Mouse (Mus musculus): Measurements from ENCODE around the gene Ces1d.
"Not testable (repeated sequence)": the region's sequence is repeated elsewhere in the genome, so short reads cannot be mapped to it uniquely, and the experiment has no call there.

Gene Ces1d

GRCm38 (mm10) chr8:93197685-93198525, at the start of gene Ces1d:
Ces1d (minus strand) TSS chr8:93197838.
- DNase-seq = no peak

DNA sequence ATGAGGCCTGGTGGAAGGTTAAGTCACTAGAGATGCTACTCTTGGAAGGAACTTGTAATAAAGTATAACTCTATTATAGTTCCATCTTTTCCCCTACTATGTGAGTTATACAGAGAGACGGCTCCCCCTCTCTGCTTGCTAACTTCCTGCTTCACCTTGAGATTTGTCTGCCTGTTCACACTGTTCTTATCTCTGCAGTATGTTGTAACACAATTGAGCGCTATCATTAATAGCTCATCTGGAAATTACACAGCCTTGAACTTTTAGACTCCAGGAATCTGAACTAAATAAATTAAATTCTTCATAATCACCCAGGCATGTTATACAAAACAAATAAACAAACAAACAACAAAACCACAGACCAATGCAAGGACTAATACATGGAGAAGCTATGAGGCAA, 48.4 kb upstream of the Ces1d start:
- no peak for DNase-seq

- DNase-seq = no peak
Observed at GRCm38 (mm10) chr8:93239884-93240283, 42.2 kb upstream of the Ces1d start.

- DNase-seq = no peak
Observed at GRCm38 (mm10) chr8:93235681-93236080, 38.0 kb upstream of the Ces1d start.

DNA sequence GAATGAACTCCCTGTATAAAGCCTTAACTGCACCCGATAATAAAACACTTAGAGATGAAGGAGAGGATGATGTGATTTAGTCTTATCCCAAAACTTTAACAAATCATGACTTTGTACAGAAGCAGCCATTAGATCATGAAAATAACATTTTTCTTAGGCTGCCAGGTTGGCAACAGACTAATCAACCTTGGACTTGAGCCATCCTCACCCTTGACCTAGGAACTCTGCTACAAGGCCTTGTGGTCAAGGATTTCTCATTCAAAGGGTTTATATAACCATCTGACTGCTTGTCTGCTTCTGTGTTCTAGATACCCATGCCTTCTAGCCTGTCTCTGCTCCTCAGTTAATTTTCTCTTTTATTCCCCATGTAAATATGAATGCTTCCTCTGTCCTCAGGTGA, 37.1 kb upstream of the Ces1d start:
- no peak for DNase-seq

DNA sequence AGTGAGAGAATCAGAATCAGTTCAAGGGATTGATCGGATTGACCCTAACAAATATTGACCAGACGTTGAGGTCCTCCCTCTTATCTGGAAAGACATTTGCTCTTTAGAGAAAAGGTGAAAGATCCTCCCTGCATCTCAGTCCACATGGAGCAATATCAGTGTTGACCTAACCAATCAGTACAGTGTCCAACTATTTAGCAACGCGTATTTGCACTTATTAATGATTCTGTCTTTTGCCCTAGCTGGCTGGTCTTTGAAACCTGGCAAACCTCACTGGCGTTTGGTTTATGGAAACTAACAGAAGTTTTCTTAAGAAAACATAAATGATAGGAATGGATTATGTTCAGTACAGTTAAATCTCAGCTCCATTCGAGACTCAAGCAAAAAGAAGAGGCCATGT, 36.4 kb upstream of the Ces1d start:
- no peak for DNase-seq

GRCm38 (mm10) chr8:93229446-93229845, 31.8 kb upstream of the Ces1d start, which contains the start of gene Ces1e:
Ces1e (minus strand) TSS chr8:93229619.
- DNase-seq = no peak

DNA sequence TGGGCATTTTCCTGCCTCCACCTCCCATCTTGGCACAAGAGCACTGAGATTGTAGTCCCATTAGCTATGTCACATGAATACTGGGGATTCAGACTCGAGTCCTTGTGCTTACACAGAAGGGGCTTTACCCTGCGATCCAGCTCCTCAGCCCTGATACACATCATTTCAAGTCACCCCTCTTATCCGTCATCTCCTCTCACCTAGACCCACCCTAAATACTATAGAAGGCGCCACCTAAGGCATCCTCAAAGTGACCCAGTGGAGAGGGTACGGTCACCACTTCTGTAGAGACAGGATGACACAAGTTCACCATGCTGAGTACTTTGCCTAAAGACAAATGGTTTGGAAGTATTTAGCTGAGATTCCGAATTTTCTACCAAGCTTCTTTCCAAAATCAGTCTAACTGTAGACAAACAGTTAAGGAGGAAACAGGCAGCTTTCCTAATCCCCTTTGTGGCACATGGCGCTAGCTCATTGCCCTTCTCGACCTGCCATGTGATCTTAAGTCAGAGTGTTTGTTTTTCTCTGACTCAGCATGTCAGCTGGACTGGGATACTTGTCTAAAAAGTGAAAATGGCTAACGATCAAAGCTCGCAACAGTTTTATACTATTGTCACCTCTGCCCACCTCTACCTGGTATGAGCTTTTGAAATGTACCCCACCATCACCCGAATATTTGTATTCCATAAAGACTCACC, 31.2 kb upstream of the Ces1d start:
- no peak for DNase-seq

DNA sequence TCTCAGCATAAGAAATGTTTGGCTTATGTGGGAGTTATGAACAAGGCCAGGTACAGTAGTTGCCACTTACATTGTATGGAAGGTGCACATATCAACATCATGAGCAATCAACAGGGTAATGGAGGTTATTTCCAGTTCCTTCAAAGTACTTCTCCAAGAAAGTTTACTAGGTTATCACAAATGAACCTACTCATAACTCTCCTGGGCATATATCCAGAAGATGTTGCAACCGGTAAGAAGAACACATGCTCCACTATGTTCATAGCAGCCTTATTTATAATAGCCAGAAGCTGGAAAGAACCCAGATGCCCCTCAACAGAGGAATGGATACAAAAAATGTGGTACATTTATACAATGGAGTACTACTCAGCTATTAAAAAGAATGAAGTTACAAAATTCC, 28.8 kb upstream of the Ces1d start:
- DNase-seq = not testable (repeated sequence)

DNA sequence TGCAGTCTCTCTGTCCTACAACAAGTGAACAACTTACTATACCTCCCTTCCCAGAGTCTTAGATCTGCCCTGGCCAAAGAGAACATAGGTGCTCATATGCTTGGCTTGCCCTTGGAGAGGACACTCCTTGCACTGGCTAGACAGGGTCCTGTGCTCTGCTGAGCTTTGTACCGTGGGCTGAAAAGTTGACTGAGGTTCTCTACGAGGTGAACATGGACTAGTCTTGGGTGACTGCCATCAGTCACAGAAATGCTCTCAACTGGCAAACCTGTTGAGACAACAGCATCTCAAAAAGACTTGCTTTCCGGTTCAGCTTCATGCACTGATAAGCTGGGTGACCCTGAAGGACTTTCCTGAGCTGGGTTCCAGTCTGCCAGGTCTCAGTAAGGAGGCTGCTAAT, 24.3 kb upstream of the Ces1d start:
- DNase-seq = no peak

DNA sequence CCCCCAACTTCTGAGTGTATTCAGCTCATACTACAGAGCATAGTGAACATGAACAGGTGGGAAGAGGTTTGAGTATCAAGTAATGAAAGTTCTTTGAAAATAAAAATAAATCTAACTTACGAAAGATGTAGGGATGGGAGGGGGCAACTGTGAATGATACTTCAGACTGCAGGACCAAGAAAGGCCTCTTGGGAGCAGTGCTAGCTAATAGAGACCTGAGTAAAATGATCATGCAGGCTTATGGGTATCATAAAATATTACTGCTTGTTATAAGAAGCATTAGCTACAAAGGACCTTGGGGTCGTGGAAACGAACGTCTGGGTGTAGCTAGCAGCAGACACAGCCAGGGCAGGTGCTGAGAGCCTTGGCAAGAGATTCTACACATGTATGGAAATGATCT, 20.2 kb upstream of the Ces1d start:
- no peak for DNase-seq

DNA sequence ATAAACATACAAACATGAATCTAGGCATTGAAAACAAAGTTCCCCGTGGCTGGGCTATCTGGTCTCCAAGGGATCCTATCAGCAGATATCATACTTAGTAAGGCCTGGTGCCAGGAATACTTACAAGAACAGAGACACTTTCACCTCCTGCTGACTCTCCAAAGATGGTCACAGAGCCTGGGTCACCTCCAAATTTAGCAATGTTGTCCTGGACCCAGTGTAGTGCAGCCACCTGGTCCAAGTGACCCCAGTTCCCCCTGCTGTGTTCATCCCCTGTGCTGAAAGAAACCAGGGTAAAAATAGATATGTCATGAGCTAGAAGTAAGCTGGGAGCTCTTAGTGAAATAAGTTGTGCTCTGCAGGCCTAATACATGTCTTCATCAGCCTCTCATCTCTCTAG, 19.7 kb upstream of the Ces1d start:
- no peak for DNase-seq

DNA sequence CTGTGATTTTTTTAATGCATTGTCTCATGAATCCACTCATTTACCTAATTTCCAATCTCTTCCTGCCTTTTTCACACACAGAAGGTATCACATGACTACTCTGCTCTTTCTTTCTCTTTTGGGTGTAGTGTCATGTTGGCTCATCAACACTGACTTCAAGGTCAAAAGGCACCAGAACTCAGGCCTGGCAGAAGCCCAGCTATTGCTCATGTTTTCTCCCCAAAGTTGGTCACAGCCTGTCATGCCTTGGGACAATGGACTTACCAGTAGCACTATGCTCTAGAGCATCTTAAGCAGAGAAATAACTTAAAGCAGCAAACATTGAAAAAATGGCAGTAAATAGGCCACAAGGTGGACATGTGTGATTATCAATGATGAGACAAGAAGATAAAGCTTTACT, 13.5 kb upstream of the Ces1d start:
- no peak for DNase-seq

DNA sequence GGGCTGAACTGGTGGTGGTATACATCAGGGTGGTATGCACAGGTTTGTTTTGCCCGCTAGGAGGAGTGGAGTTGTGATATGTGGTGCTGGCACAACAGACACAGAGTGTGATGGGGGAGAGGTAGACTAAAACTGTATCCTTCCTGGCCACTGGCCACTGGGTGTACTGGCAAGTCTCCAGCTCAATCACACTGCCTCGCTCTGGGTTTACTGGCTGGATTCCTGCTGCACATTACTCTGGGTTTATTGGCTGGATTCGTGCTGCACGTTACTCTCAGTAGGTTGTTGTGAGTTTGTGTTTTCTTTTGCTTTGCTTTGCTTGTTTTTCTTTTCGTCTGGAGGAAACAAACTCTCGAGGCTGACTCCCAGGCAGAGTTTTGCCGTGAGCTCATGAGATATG, 1.5 kb upstream of the Ces1d start:
- not testable (repeated sequence) for DNase-seq

GRCm38 (mm10) chr8:93196436-93196835, 1.2 kb downstream of the Ces1d start:
- no peak for DNase-seq

DNA sequence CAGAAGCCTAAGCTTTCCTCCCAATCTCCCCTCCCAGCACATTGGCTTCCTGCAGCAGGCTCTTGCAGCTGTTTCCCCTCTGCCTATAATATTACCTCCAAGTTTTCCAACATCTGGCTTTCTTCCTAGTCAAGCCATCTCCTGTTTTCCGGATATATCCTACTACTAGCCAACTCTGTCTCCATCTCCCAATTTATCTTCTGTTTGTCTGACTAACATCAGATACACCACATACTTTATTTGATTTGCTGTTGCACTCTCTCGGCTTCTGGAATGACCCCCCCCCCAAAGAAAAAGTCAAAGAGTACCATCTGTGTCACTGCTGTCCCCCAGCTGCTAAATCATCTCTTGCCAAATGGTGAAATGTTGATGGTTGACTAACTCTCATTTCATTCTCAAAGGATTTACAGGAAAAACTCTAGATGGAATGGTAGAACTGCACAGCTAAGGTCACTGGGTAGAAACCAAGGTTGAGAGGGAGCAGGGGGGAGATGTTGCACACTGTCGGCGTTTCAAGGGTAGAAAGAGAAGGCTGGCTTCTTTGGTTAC, 17.0 kb downstream of the Ces1d start:
- DNase-seq = no peak

- DNase-seq = no peak
Observed at GRCm38 (mm10) chr8:93176593-93176992, 21.0 kb downstream of the Ces1d start.

DNA sequence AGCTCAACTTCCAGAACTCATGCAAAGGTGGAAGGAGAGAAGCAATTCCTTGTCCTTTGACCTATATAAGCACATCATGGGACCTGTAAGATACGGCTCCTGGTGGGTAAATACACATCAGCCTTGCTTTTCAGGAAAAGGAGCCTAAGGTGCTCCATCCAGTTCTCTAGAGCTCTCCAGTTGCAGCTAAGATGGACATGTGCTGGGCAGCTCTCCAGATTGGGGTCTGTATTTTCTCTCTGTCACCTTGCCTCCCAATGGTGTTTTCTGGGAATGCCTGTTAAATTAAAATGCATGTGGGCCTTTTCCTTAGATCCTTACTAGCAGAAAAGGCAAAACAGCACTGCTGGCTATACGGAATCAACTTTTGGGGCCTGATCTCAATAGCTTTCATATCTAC, 23.1 kb downstream of the Ces1d start:
- no peak for DNase-seq

DNA sequence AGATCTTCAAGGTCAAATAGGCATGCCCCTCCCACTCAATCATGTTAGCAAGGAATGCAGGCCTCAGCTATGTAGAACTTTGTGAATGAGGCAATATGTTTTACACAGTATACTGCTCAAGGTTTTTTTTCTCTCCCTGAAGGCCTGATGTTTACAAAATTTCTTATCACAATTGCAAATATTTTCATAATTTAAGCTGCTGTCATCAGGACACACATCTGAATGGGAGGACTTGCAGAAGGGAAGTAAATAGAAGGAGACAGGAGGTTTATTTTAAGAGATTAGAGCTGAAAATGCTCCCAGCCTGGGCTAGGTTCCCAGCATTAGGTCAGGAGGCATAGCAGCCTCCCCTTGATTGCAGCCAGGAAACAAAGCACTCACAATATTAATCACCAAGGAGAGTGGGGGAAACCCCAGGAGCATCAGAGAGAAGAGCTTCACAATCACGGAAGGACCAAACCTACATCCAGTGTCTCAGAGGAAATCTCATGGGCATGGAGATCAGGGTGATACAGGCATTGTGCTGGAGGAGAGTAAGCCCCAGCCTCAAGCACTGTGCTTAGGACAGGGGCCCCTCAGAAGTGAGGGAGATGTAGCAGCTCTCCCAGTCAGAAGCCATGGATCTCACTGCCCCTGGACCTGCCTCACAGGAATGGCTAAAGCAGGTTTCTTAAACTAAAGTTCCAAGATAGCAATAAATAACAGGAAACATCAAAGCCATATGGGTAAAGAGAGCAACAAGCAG, 25.6 kb downstream of the Ces1d start:
- DNase-seq = no peak

DNA sequence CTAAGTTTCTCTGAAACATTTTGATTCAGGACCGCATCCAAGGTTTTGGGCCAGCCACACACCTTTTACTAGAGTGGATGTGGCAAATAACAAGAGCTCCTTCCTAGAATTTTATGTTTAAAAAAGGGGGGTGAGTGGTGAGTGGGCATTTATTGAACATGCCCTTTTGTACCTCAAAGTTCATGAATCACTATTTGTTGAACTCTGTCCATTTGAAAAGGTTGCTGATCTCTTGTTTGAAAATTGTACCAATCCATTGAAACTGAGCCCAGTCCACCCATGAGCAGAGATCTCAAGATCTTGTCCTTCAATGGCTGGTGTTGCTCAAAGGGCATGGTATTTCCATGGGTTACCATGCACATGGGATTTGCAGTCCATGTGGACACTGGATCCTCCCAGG, 34.3 kb downstream of the Ces1d start:
- no peak for DNase-seq

DNA sequence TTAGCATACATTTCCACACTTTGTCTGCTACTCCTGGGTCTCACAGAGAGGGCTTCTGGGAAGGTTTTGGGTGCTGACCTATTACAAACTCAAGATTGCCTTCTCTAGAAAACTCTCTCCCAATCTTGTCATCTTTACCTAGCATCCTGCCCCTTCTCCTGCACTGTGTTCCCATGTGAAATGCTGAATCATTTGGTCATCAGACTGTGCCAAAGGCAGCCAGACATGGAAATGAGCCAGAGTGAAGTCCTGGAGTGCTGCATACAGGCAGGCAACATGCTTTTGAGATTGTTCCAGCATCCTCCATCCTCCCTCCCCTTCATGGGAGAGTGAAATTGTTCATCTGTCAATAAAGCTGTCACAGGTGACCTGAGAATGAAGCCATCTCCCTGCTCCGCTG, 46.2 kb downstream of the Ces1d start:
- DNase-seq = no peak

DNA sequence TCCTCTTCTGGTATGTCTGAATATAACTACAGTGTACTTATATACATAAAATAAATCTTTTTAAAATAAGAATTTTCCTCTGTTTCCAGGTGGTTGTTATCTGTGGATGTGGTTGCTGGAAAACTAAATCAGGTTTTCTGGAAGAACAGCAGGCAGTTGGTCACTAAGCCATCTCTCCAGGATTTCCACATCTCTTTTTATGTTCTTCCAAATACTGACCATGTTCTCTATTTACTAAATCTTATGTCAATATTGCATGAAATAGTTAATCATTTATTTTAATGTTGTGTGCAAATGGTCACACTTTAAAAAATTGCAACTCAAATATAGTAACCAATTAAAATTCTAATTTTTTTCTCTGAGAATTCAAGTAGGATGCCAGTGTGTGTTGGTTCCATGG, 50.3 kb downstream of the Ces1d start:
- no peak for DNase-seq

GRCm38 (mm10) chr8:93140696-93141095, 56.9 kb downstream of the Ces1d start:
- DNase-seq = peak in 1 of 2 experiments; percentile 13

All from spleen, adult 18-20 months (tissue).